In the genomic region with DNA sequence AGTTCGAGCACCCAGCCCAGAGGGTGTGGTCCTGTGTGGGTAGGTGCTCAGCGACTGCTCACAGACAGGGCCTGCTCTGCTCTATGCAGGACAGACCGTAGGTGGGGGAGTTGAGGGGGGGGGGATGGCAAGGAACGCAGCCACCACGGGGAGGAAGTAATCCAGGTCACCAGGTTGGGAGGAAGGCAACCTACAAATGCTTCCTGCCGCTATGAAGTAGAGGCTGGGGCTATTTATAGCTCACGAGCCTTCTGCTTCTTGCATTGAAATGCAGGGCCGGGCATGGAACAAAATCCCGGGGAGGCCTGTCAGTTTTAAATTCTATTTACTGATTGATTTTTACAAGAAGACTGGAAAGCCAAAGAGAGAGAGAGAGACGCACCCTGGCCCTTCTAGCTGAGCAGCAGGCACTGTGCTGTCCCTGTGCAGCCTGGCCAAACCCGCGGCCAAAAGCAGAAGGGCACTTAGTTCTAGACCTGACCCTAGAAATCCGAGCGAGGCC, we compare ENCODE assay signal across 17 mouse cellular contexts. TPM values are rescaled to one million over a fixed set of nuclear protein-coding genes. Genes with fewer than 3 reads are reported as not detected.
A peak's percentile ranks its signal among the peaks of the same experiment; 100 is the strongest.
DNase-seq lines count a peak whose midpoint lies in the region; ATAC-seq and TF ChIP-seq lines count a peak whose summit lies in the region.
"Had no signal": no experiment of that assay in that cellular context is flagged by ENCODE, and none has a peak within 500 bp of the region (broad histone marks: within the 10 kb centered on the region; RNA-seq: fewer than 3 reads in every experiment).

No protein-coding gene starts in this region.

- no peak for TF ChIP-seq POLR2A in cerebellum, adult 2 months (IDR thresholded peaks at IDR 0.05; ENCODE audit: borderline replicate concordance, insufficient read depth, low read length)

- no peaks in the 10 kb centered on the region for H3K9me3 ChIP-seq in heart, embryonic 11.5 days (replicated peaks; ENCODE audit: control insufficient read depth, low read length)
- H3K9me3 ChIP-seq in midbrain, embryonic 13.5 days, result no peaks in the 10 kb centered on the region
- H3K9me3 ChIP-seq in midbrain, embryonic 11.5 days (ENCODE audit: control insufficient read depth, low read length), result no peaks in the 10 kb centered on the region
- H3K9me3 ChIP-seq in midbrain, embryonic 16.5 days (replicated peaks; ENCODE audit: control insufficient read depth, low read length, poor library complexity, severe bottlenecking), result no peaks in the 10 kb centered on the region
- H3K9me3 ChIP-seq: forebrain, embryonic 10.5 days; midbrain, embryonic 12.5 days had no signal

- DNase-seq in heart, adult 18-20 months, result no peak
- no peak for DNase-seq in midbrain, embryonic 11.5 days (ENCODE audit: low spot score, missing footprints)
- peak; percentile 69 to 79 for DNase-seq in cerebellum, adult 2 months
- no peak for DNase-seq in kidney, postnatal 4 days
- DNase-seq: kidney, postnatal 36 days; lung, postnatal 10 days; thymus, adult 18-20 months had no signal

- peaks cover 6% of the 10 kb centered on the region; the same call in 1 of the 2 replicates for H3K27me3 ChIP-seq in heart, embryonic 11.5 days (ENCODE audit: control insufficient read depth, insufficient read depth, low read length)
- H3K27me3 ChIP-seq in midbrain, embryonic 13.5 days, result no peaks in the 10 kb centered on the region
- H3K27me3 ChIP-seq in midbrain, embryonic 11.5 days (ENCODE audit: control insufficient read depth, insufficient read depth, low read length), result no peaks in the 10 kb centered on the region
- H3K27me3 ChIP-seq in cerebellum, adult 2 months (ENCODE audit: control insufficient read depth, insufficient read depth, low read length), result no peaks in the 10 kb centered on the region
- H3K27me3 ChIP-seq in midbrain, embryonic 16.5 days (ENCODE audit: control insufficient read depth, insufficient read depth, low read depth, low read length), result no peaks in the 10 kb centered on the region
- H3K27me3 ChIP-seq: midbrain, embryonic 12.5 days had no signal

- no peak overlapping the region for H3K27ac ChIP-seq in heart, embryonic 11.5 days (ENCODE audit: low read depth, low read length)
- H3K27ac ChIP-seq in midbrain, embryonic 13.5 days, result peak overlapping the region; percentile 53; the same call in 1 of the 2 replicates
- no peak overlapping the region for H3K27ac ChIP-seq in midbrain, embryonic 11.5 days (ENCODE audit: low read depth, low read length)
- peak overlapping the region; percentile 67 for H3K27ac ChIP-seq in cerebellum, adult 2 months (ENCODE audit: insufficient read depth, low read length)
- peak overlapping the region; percentile 73 for H3K27ac ChIP-seq in midbrain, embryonic 16.5 days (ENCODE audit: low read length)
- H3K27ac ChIP-seq: forebrain, embryonic 10.5 days; midbrain, embryonic 12.5 days had no signal

- TF ChIP-seq CTCF in cerebellum, adult 2 months (IDR thresholded peaks at IDR 0.05; ENCODE audit: borderline replicate concordance, insufficient read depth, low read depth, low read length), result no peak

- peak overlapping the region; percentile 15; the same call in 1 of the 2 replicates for H3K4me2 ChIP-seq in heart, embryonic 11.5 days
- no peak overlapping the region for H3K4me2 ChIP-seq in midbrain, embryonic 13.5 days (replicated peaks)
- no peak overlapping the region for H3K4me2 ChIP-seq in midbrain, embryonic 11.5 days
- no peak overlapping the region for H3K4me2 ChIP-seq in midbrain, embryonic 16.5 days (ENCODE audit: low read length)
- H3K4me2 ChIP-seq: liver, embryonic 11.5 days; midbrain, embryonic 12.5 days had no signal

- H3K4me1 ChIP-seq in heart, embryonic 11.5 days (ENCODE audit: control insufficient read depth, insufficient read depth, low read length), result peaks cover 4% of the 10 kb centered on the region
- 0 out of 2 replicates have a peak, but pooled peaks cover 11% of the 10 kb centered on the region for H3K4me1 ChIP-seq in midbrain, embryonic 13.5 days (replicated peaks)
- H3K4me1 ChIP-seq in midbrain, embryonic 11.5 days (ENCODE audit: control insufficient read depth, insufficient read depth, low read length), result no peaks in the 10 kb centered on the region
- H3K4me1 ChIP-seq in cerebellum, adult 2 months (ENCODE audit: control insufficient read depth, insufficient read depth, low read length), result peaks cover 79% of the 10 kb centered on the region
- H3K4me1 ChIP-seq in midbrain, embryonic 16.5 days (ENCODE audit: control insufficient read depth, insufficient read depth, low read length), result peaks cover 5% of the 10 kb centered on the region; the same call in 1 of the 2 replicates
- H3K4me1 ChIP-seq: midbrain, embryonic 12.5 days had no signal

- H3K36me3 ChIP-seq in heart, embryonic 11.5 days (ENCODE audit: control insufficient read depth, insufficient read depth, low read length), result no peaks in the 10 kb centered on the region
- H3K36me3 ChIP-seq in midbrain, embryonic 13.5 days, result no peaks in the 10 kb centered on the region
- no peaks in the 10 kb centered on the region for H3K36me3 ChIP-seq in midbrain, embryonic 11.5 days (ENCODE audit: control insufficient read depth, insufficient read depth, low read length)
- no peaks in the 10 kb centered on the region for H3K36me3 ChIP-seq in midbrain, embryonic 16.5 days (ENCODE audit: control insufficient read depth, insufficient read depth, low read length)
- H3K36me3 ChIP-seq: forebrain, embryonic 10.5 days; midbrain, embryonic 12.5 days had no signal

- no peak overlapping the region; the same call in 1 of the 2 replicates for H3K9ac ChIP-seq in heart, embryonic 11.5 days (ENCODE audit: low read depth, low read length)
- H3K9ac ChIP-seq in midbrain, embryonic 13.5 days (replicated peaks), result no peak overlapping the region; the same call in 1 of the 2 replicates
- no peak overlapping the region for H3K9ac ChIP-seq in midbrain, embryonic 11.5 days (ENCODE audit: low read length)
- H3K9ac ChIP-seq in midbrain, embryonic 16.5 days (ENCODE audit: low read depth, low read length), result no peak overlapping the region
- H3K9ac ChIP-seq: midbrain, embryonic 12.5 days had no signal

- no peak overlapping the region for H3K4me3 ChIP-seq in heart, embryonic 11.5 days (ENCODE audit: low read depth, low read length)
- no peak overlapping the region for H3K4me3 ChIP-seq in midbrain, embryonic 13.5 days (replicated peaks)
- no peak overlapping the region for H3K4me3 ChIP-seq in midbrain, embryonic 11.5 days (ENCODE audit: low read depth, low read length)
- H3K4me3 ChIP-seq in cerebellum, adult 2 months (replicated peaks; ENCODE audit: insufficient read depth, low read depth, low read length), result no peak overlapping the region
- H3K4me3 ChIP-seq in midbrain, embryonic 16.5 days (ENCODE audit: low read depth, low read length), result no peak overlapping the region
- H3K4me3 ChIP-seq: forebrain, embryonic 10.5 days; midbrain, embryonic 12.5 days had no signal

- WGBS in heart, embryonic 11.5 days (ENCODE audit: insufficient replicate concordance), result 39% methylated on average over 14 of the region's 14 CpGs
- 61% methylated on average over 14 of the region's 14 CpGs for WGBS in midbrain, embryonic 13.5 days
- WGBS in midbrain, embryonic 11.5 days, result 62% methylated on average over 14 of the region's 14 CpGs
- WGBS in cerebellum, adult 2 months, result 9% methylated on average over 14 of the region's 14 CpGs
- 46% methylated on average over 14 of the region's 14 CpGs for WGBS in midbrain, embryonic 16.5 days

- ATAC-seq in heart, embryonic 11.5 days (replicated peaks; ENCODE audit: insufficient number of reproducible peaks, low FRiP score, low TSS enrichment), result no peak
- ATAC-seq in midbrain, embryonic 13.5 days, result no peak
- no peak for ATAC-seq in midbrain, embryonic 11.5 days (ENCODE audit: low FRiP score)
- ATAC-seq in midbrain, embryonic 16.5 days, result peak; percentile 34; the same call in 1 of the 2 replicates
- ATAC-seq: inflammation-experienced regulatory T-cells, adult 6 months had no signal

RNA-seq across cellular contexts. Expression of a gene that starts 18.5 kb away (rescaled TPM):
- 0.04 and 0.17 TPM in 2 replicates for polyA plus RNA-seq in heart, embryonic 11.5 days (2014; fragmentation: Nextera tagmentation; extraction: Ambion mirVana)
- total RNA-seq in heart, adult 18-20 months (2021), result 1 to 10 TPM; 2.0 to 2.2 TPM
- polyA plus RNA-seq in midbrain, embryonic 13.5 days (2015; fragmentation: Nextera tagmentation; extraction: Ambion mirVana), result 6.9 and 8.1 TPM in 2 replicates
- polyA plus RNA-seq in midbrain, embryonic 11.5 days (2014; fragmentation: Nextera tagmentation; extraction: Ambion mirVana), result 0.62 and 1.1 TPM in 2 replicates
- polyA plus RNA-seq in cerebellum, adult 2 months (2012; rRNA removed), result 30.3 and 35.1 TPM in 2 replicates
- 18.8 and 20.4 TPM in 2 replicates for polyA plus RNA-seq in midbrain, embryonic 16.5 days (2015; fragmentation: Nextera tagmentation; extraction: Ambion mirVana)
- polyA plus RNA-seq: inflammation-experienced regulatory T-cells, adult 6 months had no signal

RNA-seq across cellular contexts. Expression of a gene that starts 46.5 kb away (rescaled TPM):
- polyA plus RNA-seq in heart, embryonic 11.5 days (2014; fragmentation: Nextera tagmentation; extraction: Ambion mirVana), result not detected in 2 replicates
- not detected for total RNA-seq in heart, adult 18-20 months (2021)
- polyA plus RNA-seq in midbrain, embryonic 13.5 days (2015; fragmentation: Nextera tagmentation; extraction: Ambion mirVana), result 0.13 TPM in 1 of 2 replicates, not detected in the other
- polyA plus RNA-seq in midbrain, embryonic 11.5 days (2014; fragmentation: Nextera tagmentation; extraction: Ambion mirVana), result not detected in 2 replicates
- 0.60 and 0.79 TPM in 2 replicates for polyA plus RNA-seq in cerebellum, adult 2 months (2012; rRNA removed)
- 0.17 and 0.33 TPM in 2 replicates for polyA plus RNA-seq in midbrain, embryonic 16.5 days (2015; fragmentation: Nextera tagmentation; extraction: Ambion mirVana)
- total RNA-seq: gastrocnemius, postnatal 4 days; left cerebral cortex, postnatal 10 days had no signal
- polyA plus RNA-seq: embryonic facial prominence, embryonic 11.5 days; forebrain, embryonic 10.5 days; inflammation-experienced regulatory T-cells, adult 6 months; liver, embryonic 11.5 days; midbrain, embryonic 12.5 days had no signal

Comparison
In these comparisons a context has a peak if more than half of its experiments do, and no peak if none do; other contexts are left out.
1. H3K27ac ChIP-seq: peak in midbrain, embryonic 13.5 days (single experiment), cerebellum, adult 2 months (single experiment) and midbrain, embryonic 16.5 days (single experiment); none in heart, embryonic 11.5 days (single experiment) and midbrain, embryonic 11.5 days (single experiment).
2. DNase-seq: peak in cerebellum, adult 2 months (2 of 2); none in heart, adult 18-20 months (0 of 2), midbrain, embryonic 11.5 days (single experiment) and kidney, postnatal 4 days (0 of 2).